Mouse (Mus musculus): ENCODE results near the gene Acox1.

DNA sequence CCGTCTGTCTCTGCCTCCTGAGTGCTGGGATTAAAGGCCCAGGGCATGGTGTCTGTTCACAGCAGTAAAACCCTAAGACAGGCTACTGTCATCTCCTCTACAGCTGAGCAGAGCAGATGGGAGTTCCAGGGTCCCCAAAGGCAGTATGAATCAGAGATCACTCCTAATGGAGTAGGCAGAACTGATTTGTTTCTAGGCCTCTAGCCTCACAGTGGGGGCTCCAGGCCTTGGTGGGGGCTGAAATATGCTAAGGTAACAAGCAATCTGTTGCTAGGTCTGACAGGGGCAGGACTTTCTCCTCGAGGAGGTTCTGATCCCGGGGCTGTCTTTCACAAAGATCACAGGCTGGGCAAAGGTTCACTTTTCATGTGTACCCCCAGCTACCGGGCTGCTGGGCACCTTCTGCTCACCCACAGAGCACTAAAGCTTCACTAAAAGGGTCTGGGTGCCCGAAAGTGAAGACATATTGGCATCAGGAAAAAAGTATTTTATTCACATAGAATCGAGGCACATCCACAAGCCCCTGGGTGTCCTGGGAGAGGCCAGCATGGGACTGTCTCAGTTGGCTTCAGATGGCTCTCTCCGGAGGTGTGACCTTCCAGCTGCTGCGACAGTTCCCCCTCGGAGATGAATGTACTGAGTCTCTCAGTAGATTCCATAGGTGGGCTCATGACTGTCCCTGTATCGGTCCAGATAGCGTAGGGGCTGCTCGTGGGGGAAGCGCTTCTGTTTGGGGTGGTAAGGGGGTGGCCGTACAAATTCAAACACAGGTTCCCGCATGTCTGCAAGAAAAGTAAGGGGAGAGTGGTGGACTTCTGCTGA, 67.3 kb downstream of the Acox1 start:
- TF ChIP-seq CTCF (IDR thresholded peaks at IDR 0.05; ENCODE audit: insufficient read depth, low read depth, low read length), result no peak
- no peak for TF ChIP-seq POLR2A (IDR thresholded peaks at IDR 0.05; ENCODE audit: insufficient read depth, low read depth, low read length)
